Mouse (Mus musculus): ENCODE results near the gene Cxcl2.

GRCm38 (mm10) chr5:90945453-90945852, 41.8 kb downstream of the Cxcl2 start:
- TF ChIP-seq CTCF (IDR thresholded peaks at IDR 0.05; ENCODE audit: control insufficient read depth, insufficient read depth, insufficient read length) (no peak), MYOD1 (IDR thresholded peaks at IDR 0.05; ENCODE audit: control insufficient read depth, insufficient read length, low read depth) (no peak)
